Mouse (Mus musculus) heart, postnatal 0 days (tissue): Measurements from ENCODE around the gene Ifit1bl2. TPM values are rescaled to one million over a fixed set of nuclear protein-coding genes. Genes with fewer than 3 reads are reported as not detected.
"Not testable (repeated sequence)": the region's sequence is repeated elsewhere in the genome, so short reads cannot be mapped to it uniquely, and the experiment has no call there.

Source experiments
- ATAC-seq: fragments of 200-750 bp; cut with Nextera tagmentation; 2 replicates; pipeline ENCODE4 v1.8.0; 2017; ENCODE audit warnings: low read depth, moderate number of reproducible peaks, moderate library complexity; ENCODE audit not compliant: insufficient read depth
- DNase-seq: peaks from one replicate; pipeline ENCODE4 v3.0.0-alpha.2; 2016; ENCODE audit warnings: low spot score
- H3K27ac ChIP-seq: fragments of 300-500 bp; sonication (generic); 2 replicates; pipeline ENCODE4 v1.5.1; 2014; ENCODE audit warnings: low read depth, mild to moderate bottlenecking
- H3K27me3 ChIP-seq: fragments of 300-500 bp; sonication (generic); 2 replicates; pipeline ENCODE4 v1.6.1; 2014; ENCODE audit warnings: low read length, mixed read lengths; ENCODE audit not compliant: control insufficient read depth, insufficient read depth
- H3K36me3 ChIP-seq: fragments of 300-500 bp; sonication (generic); replicated peaks from 2 replicates; pipeline ENCODE4 v1.6.1; 2014; ENCODE audit warnings: low read length, mixed read lengths; ENCODE audit not compliant: control insufficient read depth, insufficient read depth
- H3K4me1 ChIP-seq: fragments of 300-500 bp; sonication (generic); 2 replicates; pipeline ENCODE4 v1.6.1; 2014; ENCODE audit warnings: antibody characterized with exemption; ENCODE audit not compliant: control insufficient read depth, insufficient read depth
- H3K4me2 ChIP-seq: fragments of 300-500 bp; sonication (generic); 2 replicates; pipeline ENCODE4 v1.6.1; 2014; ENCODE audit warnings: low read depth, mild to moderate bottlenecking, low read length, moderate library complexity
- H3K4me3 ChIP-seq: fragments of 300-500 bp; sonication (generic); 2 replicates; pipeline ENCODE4 v1.5.1; 2014; ENCODE audit warnings: low read depth, low read length
- H3K9ac ChIP-seq: fragments of 300-500 bp; sonication (generic); replicated peaks from 2 replicates; pipeline ENCODE4 v1.6.1; 2014; ENCODE audit warnings: low read depth, low read length, mixed read lengths
- H3K9me3 ChIP-seq: fragments of 300-500 bp; sonication (generic); replicated peaks from 2 replicates; pipeline ENCODE4 v1.6.1; 2016; ENCODE audit warnings: low read length; ENCODE audit not compliant: control insufficient read depth
- CTCF ChIP-seq: IDR thresholded peaks from 2 replicates; pipeline ENCODE4 v1.5.1; 2016; ENCODE audit warnings: antibody characterized with exemption, control low read depth, low read depth
- EP300 ChIP-seq: IDR thresholded peaks from 2 replicates; pipeline ENCODE4 v1.6.1; 2016; ENCODE audit warnings: antibody characterized with exemption, low read depth
- WGBS: fragments of 180-500 bp; shearing (Covaris S2); extraction: QIAGEN DNeasy Blood & Tissue Kit; methylation state at CpG from one replicate; pipeline ENCODE4 v1.1.7; 2014; 5-methylcytosine and 5-hydroxymethylcytosine counted together
- polyA plus RNA-seq: library from polyadenylated mRNA; unstranded; fragments of >200 nt; fragmentation: Nextera tagmentation; extraction: Ambion mirVana; gene quantifications from 2 replicates; pipeline ENCODE4 v1.2.1, GENCODE M21; 2015
- total RNA-seq: library from RNA; depleted of rRNA; stranded (reverse); fragments of >200 nt; gene quantifications from 2 replicates; pipeline ENCODE4 v1.2.3, GENCODE M21; 2014; ENCODE audit warnings: low replicate concordance

The Ifit1bl2 gene
- total and polyA plus RNA-seq, 2 experiments from 2014 or later = 0.19 to 1.0 TPM

DNA sequence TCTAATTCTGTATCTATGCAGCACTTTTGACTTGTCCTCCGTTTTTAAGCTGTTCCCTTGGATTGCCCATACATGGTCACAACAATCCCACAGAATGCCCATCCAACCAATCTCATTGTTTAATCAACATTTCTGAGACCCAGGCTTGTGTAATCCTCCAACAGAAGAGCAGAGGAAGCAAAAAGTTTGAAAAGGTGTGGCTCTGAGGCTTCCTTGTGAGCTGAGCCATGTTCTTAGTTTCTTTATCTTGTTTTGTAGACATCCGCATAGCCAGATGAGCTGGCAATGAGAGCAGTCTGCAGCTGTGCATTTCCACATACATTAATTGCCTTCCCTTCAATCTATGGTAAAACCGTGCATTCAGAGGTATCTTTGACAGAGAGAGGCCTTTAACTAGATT is 35.1 kb downstream of the Ifit1bl2 start:
- Histone ChIP-seq H3K9ac (no peak overlapping the region), H3K9me3 (no peaks in the 10 kb centered on the region), H3K27me3 (no peaks in the 10 kb centered on the region), H3K4me3 (no peak overlapping the region), H3K27ac (no peak overlapping the region), H3K36me3 (no peaks in the 10 kb centered on the region), H3K4me2 (no peak overlapping the region), H3K4me1 (no peaks in the 10 kb centered on the region)
- DNase-seq = no peak
- no peak for TF ChIP-seq CTCF
- no peak for TF ChIP-seq EP300
- ATAC-seq = no peak
- 86% methylated on average over 3 of the region's 3 CpGs for WGBS

DNA sequence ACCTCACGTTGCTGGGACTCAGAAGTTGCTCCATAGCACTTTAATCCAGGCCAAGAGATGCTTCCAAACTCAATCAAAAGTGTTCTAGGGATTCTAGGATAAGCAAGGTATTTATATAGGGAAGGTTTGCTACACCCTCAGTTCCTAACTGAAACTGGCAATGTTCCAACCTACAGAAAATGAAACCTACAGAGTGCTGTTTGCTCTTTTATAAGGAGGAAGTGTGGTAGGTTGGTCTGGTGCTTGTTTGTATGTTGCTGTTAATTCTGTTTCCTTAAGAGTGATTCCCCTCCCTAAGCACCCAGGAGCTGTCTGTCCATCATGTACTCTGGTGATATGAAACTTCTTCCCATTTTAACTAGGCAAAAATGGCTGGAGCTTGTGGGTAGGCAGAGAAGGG is 38.7 kb downstream of the Ifit1bl2 start, which contains the start of gene Ifit1bl1:
Ifit1bl1 (minus strand) TSS at position 69 of the 400 bp plus-strand sequence.
- H3K4me2 ChIP-seq = not testable (repeated sequence)

GRCm38 (mm10) chr19:34599250-34599649 is 41.3 kb downstream of the Ifit1bl2 start:
- peaks cover 16% of the 10 kb centered on the region for H3K4me1 ChIP-seq
- not testable (repeated sequence) for H3K4me3 ChIP-seq, H3K4me2 ChIP-seq, H3K9ac ChIP-seq, H3K27ac ChIP-seq, H3K27me3 ChIP-seq, H3K9me3 ChIP-seq, H3K36me3 ChIP-seq, ATAC-seq
- DNase-seq = peak; percentile 13

More for the DNA sequence above, 38.7 kb downstream of the Ifit1bl2 start, which contains the start of gene Ifit1bl1:
- 39% methylated on average over 1 of the region's 1 CpGs for WGBS
- H3K27me3 ChIP-seq, H3K36me3 ChIP-seq, H3K4me3 ChIP-seq, DNase-seq, H3K9ac ChIP-seq, H3K9me3 ChIP-seq, ATAC-seq, H3K27ac ChIP-seq: not testable (repeated sequence)
- peaks cover 15% of the 10 kb centered on the region for H3K4me1 ChIP-seq

- peak; percentile 70 for DNase-seq
- H3K9me3 ChIP-seq = no peaks in the 10 kb centered on the region
- no peak overlapping the region for H3K27ac ChIP-seq
- no peaks in the 10 kb centered on the region for H3K36me3 ChIP-seq
- no peak overlapping the region for H3K4me3 ChIP-seq
- no peak overlapping the region for H3K4me2 ChIP-seq
- 41% methylated on average over 2 of the region's 2 CpGs for WGBS
- H3K9ac ChIP-seq = no peak overlapping the region
- ATAC-seq = peak; percentile 62; the same call in 1 of the 2 replicates
- TF ChIP-seq CTCF (0 out of 2 replicates have a peak, but pooled peaks have one; percentile 1), EP300 (no peak)
- H3K4me1 ChIP-seq = peaks cover 16% of the 10 kb centered on the region
- H3K27me3 ChIP-seq = no peaks in the 10 kb centered on the region
Measured at GRCm38 (mm10) chr19:34598341-34598740, 42.2 kb downstream of the Ifit1bl2 start.

DNA sequence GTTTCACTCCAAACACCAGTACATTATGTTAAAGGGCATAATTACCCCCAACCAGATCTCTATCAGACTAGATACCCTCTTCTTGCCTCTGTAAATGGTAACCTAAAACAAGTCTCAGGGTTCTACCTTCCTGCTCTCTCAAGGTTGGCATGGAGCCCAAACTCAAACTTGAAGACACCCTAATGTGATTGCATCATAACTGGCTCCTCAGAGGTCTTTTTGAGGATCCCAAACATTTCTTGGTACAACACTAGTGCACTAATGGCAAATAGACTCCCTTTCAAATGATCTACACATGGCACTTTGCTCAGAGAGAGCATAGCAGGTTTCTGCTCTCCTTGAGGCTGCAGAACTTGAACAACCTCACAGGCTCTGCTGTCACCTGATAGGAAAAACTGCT is 43.7 kb downstream of the Ifit1bl2 start:
- DNase-seq = no peak

GRCm38 (mm10) chr19:34594523-34594922 is 46.0 kb downstream of the Ifit1bl2 start:
- not testable (repeated sequence) for H3K27ac ChIP-seq, ATAC-seq, H3K9me3 ChIP-seq, DNase-seq, H3K36me3 ChIP-seq, H3K27me3 ChIP-seq, H3K4me3 ChIP-seq, H3K9ac ChIP-seq, H3K4me2 ChIP-seq
- WGBS = 86% methylated on average over 3 of the region's 3 CpGs
- H3K4me1 ChIP-seq = peaks cover 16% of the 10 kb centered on the region

More for the DNA sequence above, 43.7 kb downstream of the Ifit1bl2 start:
- H3K27me3 ChIP-seq = no peaks in the 10 kb centered on the region
- no peak for ATAC-seq
- no peaks in the 10 kb centered on the region for H3K9me3 ChIP-seq
- no peak overlapping the region for H3K4me2 ChIP-seq
- H3K4me3 ChIP-seq = no peak overlapping the region
- TF ChIP-seq EP300 = no peak
- TF ChIP-seq CTCF = no peak
- H3K4me1 ChIP-seq = peaks cover 16% of the 10 kb centered on the region
- no peaks in the 10 kb centered on the region for H3K36me3 ChIP-seq
- H3K27ac ChIP-seq = no peak overlapping the region
- no peak overlapping the region for H3K9ac ChIP-seq
